Comparison of ENCODE assay signal across 25 mouse cellular contexts in genomic region chr14:51060761-51061160, GRCm38 (mm10). TPM values are rescaled to one million over a fixed set of nuclear protein-coding genes. Genes with fewer than 3 reads are reported as not detected.
"Had no signal": no experiment of that assay in that cellular context is flagged by ENCODE, and none has a peak within 500 bp of the region (broad histone marks: within the 10 kb centered on the region; RNA-seq: fewer than 3 reads in every experiment).

No protein-coding gene starts in this region.

- H3K9me3 ChIP-seq: neural tube, embryonic 13.5 days; neural tube, embryonic 15.5 days; stomach, embryonic 15.5 days had no signal

- H3K27me3 ChIP-seq: neural tube, embryonic 13.5 days; neural tube, embryonic 15.5 days; stomach, embryonic 15.5 days had no signal

- H3K27ac ChIP-seq: neural tube, embryonic 13.5 days; neural tube, embryonic 15.5 days; stomach, embryonic 15.5 days; stomach, postnatal 0 days had no signal

- H3K36me3 ChIP-seq: neural tube, embryonic 13.5 days; neural tube, embryonic 15.5 days; stomach, embryonic 15.5 days had no signal

- H3K4me2 ChIP-seq: neural tube, embryonic 13.5 days; neural tube, embryonic 15.5 days; stomach, embryonic 15.5 days had no signal

- DNase-seq: retina, postnatal 1 day; right cerebral cortex, adult 18-20 months; right cerebral cortex, postnatal 14 days; right cerebral cortex, postnatal 25 days; right cerebral cortex, postnatal 4 days; spleen, adult 18-20 months; thymus, adult 18-20 months; thymus, adult 2 months; thymus, postnatal 14 days; thymus, postnatal 25 days; thymus, postnatal 36 days; thymus, postnatal 4 days had no signal

- H3K4me3 ChIP-seq: neural tube, embryonic 13.5 days; neural tube, embryonic 15.5 days; stomach, embryonic 15.5 days had no signal

- H3K9ac ChIP-seq: neural tube, embryonic 13.5 days; neural tube, embryonic 15.5 days; stomach, embryonic 15.5 days had no signal

- H3K4me1 ChIP-seq: neural tube, embryonic 13.5 days; stomach, embryonic 15.5 days had no signal

RNA-seq across cellular contexts. Expression of gene Rnase12, which starts 3.3 kb away (rescaled TPM):
- polyA plus RNA-seq: neural tube, embryonic 13.5 days; neural tube, embryonic 14.5 days; neural tube, embryonic 15.5 days; small intestine, adult 2 months; testis, adult 2 months; urinary bladder, adult 2 months had no signal

RNA-seq across cellular contexts. Expression of gene Rnase11, which starts 10.8 kb away (rescaled TPM):
- total RNA-seq: neutrophil, adult 5-6 weeks had no signal
- polyA plus RNA-seq: neural tube, embryonic 13.5 days; neural tube, embryonic 14.5 days; neural tube, embryonic 15.5 days; small intestine, adult 2 months; spleen, adult 2 months; stomach, embryonic 14.5 days; stomach, embryonic 15.5 days; stomach, embryonic 16.5 days; stomach, postnatal 0 days; thymus, adult 2 months; thymus, postnatal 0 days; urinary bladder, adult 2 months had no signal

RNA-seq across cellular contexts. Expression of gene Olfr750, which starts 13.5 kb away (rescaled TPM):
- total RNA-seq: neutrophil, adult 5-6 weeks had no signal
- polyA plus RNA-seq: neural tube, embryonic 13.5 days; neural tube, embryonic 14.5 days; neural tube, embryonic 15.5 days; small intestine, adult 2 months; spleen, adult 2 months; stomach, embryonic 14.5 days; stomach, embryonic 15.5 days; stomach, embryonic 16.5 days; stomach, postnatal 0 days; thymus, postnatal 0 days; urinary bladder, adult 2 months had no signal

RNA-seq across cellular contexts. Expression of gene Rnase9, which starts 19.1 kb away (rescaled TPM):
- total RNA-seq: neutrophil, adult 5-6 weeks had no signal
- polyA plus RNA-seq: neural tube, embryonic 13.5 days; neural tube, embryonic 14.5 days; neural tube, embryonic 15.5 days; small intestine, adult 2 months; spleen, adult 2 months; stomach, embryonic 14.5 days; stomach, embryonic 15.5 days; stomach, embryonic 16.5 days; stomach, postnatal 0 days; testis, adult 2 months; thymus, adult 2 months; thymus, postnatal 0 days; urinary bladder, adult 2 months had no signal
